Mouse (Mus musculus): ENCODE results near the gene Pramel6. TPM values are rescaled to one million over a fixed set of nuclear protein-coding genes. Genes with fewer than 3 reads are reported as not detected.

Gene Pramel6
- total RNA-seq, 2 experiments from 2014 or later = not detected

GRCm38 (mm10) chr2:87534826-87535225 is 28.5 kb downstream of the Pramel6 start:
- no peak for DNase-seq (ENCODE audit: extremely low spot score in 1 of 2, low spot score in 2 of 2)
- Histone ChIP-seq H3K27ac (no peak overlapping the region), H3K4me3 (no peak overlapping the region)
- no peak for TF ChIP-seq CTCF (IDR thresholded peaks at IDR 0.05)
- intact Hi-C loops (cut with DNase I) = no loop called here

- no peak for DNase-seq (ENCODE audit: extremely low spot score in 1 of 2, low spot score in 2 of 2)
- Histone ChIP-seq H3K27ac (no peak within 1 kb of the TSS), H3K4me3 (no peak within 1 kb of the TSS)
- intact Hi-C loops (cut with DNase I) = no loop called here
- TF ChIP-seq CTCF (IDR thresholded peaks at IDR 0.05) = no peak
These were observed 39.1 kb downstream of the Pramel6 start, which contains the start of gene Olfr1128 for GRCm38 (mm10) chr2:87545442-87545841. TSS of gene Olfr1128 (minus strand) at chr2:87545542.

Other genes starting within 250 kb of the Pramel6 start
- gene Olfr1116, start 239.0 kb upstream of the Pramel6 start, total RNA-seq (2021) = not detected
- not detected for gene Olfr1118, start 199.0 kb upstream of the Pramel6 start, total RNA-seq (2021)
- gene Olfr1120, start 151.8 kb upstream of the Pramel6 start, total RNA-seq (2021) = not detected
- gene Olfr1121, start 136.7 kb upstream of the Pramel6 start, total RNA-seq (2021) = not detected
- under 1 TPM in 1 of 2 experiments, not detected in 1; 0.11 TPM for gene Olfr1122, start 120.7 kb upstream of the Pramel6 start, total RNA-seq (2021)
- not detected for gene Olfr1123, start 89.9 kb upstream of the Pramel6 start, total RNA-seq (2021)
- not detected for gene Olfr1124, start 76.3 kb upstream of the Pramel6 start, total RNA-seq (2021)
- gene Olfr1126, start 52.6 kb upstream of the Pramel6 start, total RNA-seq (2021) = not detected
- gene Pramel7, start 9.5 kb upstream of the Pramel6 start, total RNA-seq (2021) = not detected
- gene Olfr153, start 25.2 kb downstream of the Pramel6 start, total RNA-seq (2021) = under 1 TPM in 1 of 2 experiments, not detected in 1; 0.37 TPM
- gene Olfr1128, start 39.0 kb downstream of the Pramel6 start, total RNA-seq (2021) = not detected
- not detected for gene Olfr1129, start 67.3 kb downstream of the Pramel6 start, total RNA-seq (2021)
- not detected for gene Olfr1130, start 99.6 kb downstream of the Pramel6 start, total RNA-seq (2021)
- not detected for gene Olfr1131, start 120.5 kb downstream of the Pramel6 start, total RNA-seq (2021)
- not detected for gene Olfr1132, start 131.0 kb downstream of the Pramel6 start, total RNA-seq (2021)
- not detected for gene Olfr1133, start 140.8 kb downstream of the Pramel6 start, total RNA-seq (2021)
- not detected for gene Olfr1134, start 151.9 kb downstream of the Pramel6 start, total RNA-seq (2021)
- gene Olfr1135, start 167.1 kb downstream of the Pramel6 start, total RNA-seq (2021) = not detected
- not detected for gene Olfr1136, start 187.4 kb downstream of the Pramel6 start, total RNA-seq (2021)
- not detected for gene Olfr1137, start 206.6 kb downstream of the Pramel6 start, total RNA-seq (2021)
- gene Olfr1138, start 233.4 kb downstream of the Pramel6 start, total RNA-seq (2021) = not detected
- gene Olfr1140, start 237.2 kb downstream of the Pramel6 start, total RNA-seq (2021) = not detected
- not detected for gene Olfr1141, start 247.4 kb downstream of the Pramel6 start, total RNA-seq (2021)